Comparison of ENCODE assay signal across 25 mouse cellular contexts in genomic region chr3:131260418-131260817, GRCm38 (mm10). TPM values are rescaled to one million over a fixed set of nuclear protein-coding genes. Genes with fewer than 3 reads are reported as not detected.
DNase-seq lines count a peak whose midpoint lies in the region; ATAC-seq and TF ChIP-seq lines count a peak whose summit lies in the region.
"Had no signal": no experiment of that assay in that cellular context is flagged by ENCODE, and none has a peak within 500 bp of the region (broad histone marks: within the 10 kb centered on the region; RNA-seq: fewer than 3 reads in every experiment).

No protein-coding gene starts in this region.

- TF ChIP-seq EP300 in heart, postnatal 0 days (IDR thresholded peaks at IDR 0.05; ENCODE audit: low read depth) = no peak

- H3K36me3 ChIP-seq in heart, postnatal 0 days (replicated peaks; ENCODE audit: control insufficient read depth, insufficient read depth, low read length) = peaks cover 20% of the 10 kb centered on the region; the same call in 1 of the 2 replicates
- no peaks in the 10 kb centered on the region for H3K36me3 ChIP-seq in testis, adult 2 months (ENCODE audit: control insufficient read depth, insufficient read depth, low read length)
- H3K36me3 ChIP-seq in kidney, embryonic 14.5 days (ENCODE audit: control insufficient read depth, insufficient read depth, low read length) = no peaks in the 10 kb centered on the region; the same call in 1 of the 2 replicates

- no peak for DNase-seq in heart, postnatal 0 days (ENCODE audit: low spot score)
- DNase-seq in heart, adult 9 months (ENCODE audit: low spot score in 2 of 2) = no peak
- DNase-seq in testis, postnatal 14 days (ENCODE audit: low spot score) = no peak
- DNase-seq in right cerebral cortex, adult 18-20 months = no peak
- DNase-seq: adrenal gland, adult 8-10 months; adrenal gland, postnatal 14 days; adrenal gland, postnatal 36 days; cerebellum, adult 11 months; cerebellum, adult 18-20 months; cerebellum, adult 8-10 months; cerebellum, adult 9-11 months; cerebellum, postnatal 14 days; cerebellum, postnatal 36 days; embryo, embryonic 11 days had no signal

- ATAC-seq in heart, postnatal 0 days (ENCODE audit: insufficient read depth, low read depth) = no peak
- no peak for ATAC-seq in kidney, embryonic 14.5 days (ENCODE audit: low FRiP score, low TSS enrichment)
- ATAC-seq: activated CD4-positive, CD25-positive, alpha-beta regulatory T cell, adult 4 months; forebrain, embryonic 14.5 days; forebrain, embryonic 16.5 days had no signal

- no peak overlapping the region for H3K9ac ChIP-seq in heart, postnatal 0 days (replicated peaks; ENCODE audit: low read depth, low read length)
- no peak overlapping the region for H3K9ac ChIP-seq in kidney, embryonic 14.5 days (ENCODE audit: low read depth, low read length)
- H3K9ac ChIP-seq: embryonic facial prominence, embryonic 13.5 days; embryonic facial prominence, embryonic 15.5 days; forebrain, embryonic 12.5 days had no signal

- no peaks in the 10 kb centered on the region for H3K27me3 ChIP-seq in heart, postnatal 0 days (ENCODE audit: control insufficient read depth, insufficient read depth, low read length)
- H3K27me3 ChIP-seq in testis, adult 2 months (ENCODE audit: control insufficient read depth, insufficient read depth, low read length) = no peaks in the 10 kb centered on the region
- no peaks in the 10 kb centered on the region for H3K27me3 ChIP-seq in kidney, embryonic 14.5 days (ENCODE audit: control insufficient read depth, insufficient read depth, low read length)
- H3K27me3 ChIP-seq: embryonic facial prominence, embryonic 13.5 days; embryonic facial prominence, embryonic 15.5 days; forebrain, embryonic 12.5 days had no signal

- H3K4me2 ChIP-seq in heart, postnatal 0 days (ENCODE audit: low read depth, low read length) = no peak overlapping the region
- H3K4me2 ChIP-seq in kidney, embryonic 14.5 days (replicated peaks; ENCODE audit: low read depth, low read length) = no peak overlapping the region
- H3K4me2 ChIP-seq: embryonic facial prominence, embryonic 13.5 days; embryonic facial prominence, embryonic 15.5 days; forebrain, embryonic 12.5 days had no signal

- TF ChIP-seq CTCF in heart, postnatal 0 days (IDR thresholded peaks at IDR 0.05; ENCODE audit: low read depth) = no peak
- no peak for TF ChIP-seq CTCF in testis, adult 2 months (IDR thresholded peaks at IDR 0.05; ENCODE audit: control insufficient read depth, insufficient read depth, insufficient replicate concordance, low read depth, low read length)

- no peak overlapping the region for H3K4me3 ChIP-seq in heart, postnatal 0 days (ENCODE audit: low read depth, low read length)
- H3K4me3 ChIP-seq in testis, adult 2 months (ENCODE audit: control insufficient read depth, low read depth, low read length) = no peak overlapping the region
- H3K4me3 ChIP-seq in brown adipose tissue, adult 24 weeks (ENCODE audit: insufficient read depth, low read depth, low read length) = no peak overlapping the region
- H3K4me3 ChIP-seq in kidney, embryonic 14.5 days (ENCODE audit: low read length) = no peak overlapping the region
- H3K4me3 ChIP-seq: embryonic facial prominence, embryonic 13.5 days; embryonic facial prominence, embryonic 15.5 days; erythroblast, embryonic 14.5 days; forebrain, embryonic 10.5 days; forebrain, embryonic 12.5 days had no signal

- no peak for TF ChIP-seq POLR2A in testis, adult 2 months (IDR thresholded peaks at IDR 0.05; ENCODE audit: control insufficient read depth, low read depth, low read length)

- peaks cover 30% of the 10 kb centered on the region for H3K4me1 ChIP-seq in heart, postnatal 0 days (ENCODE audit: control insufficient read depth, insufficient read depth)
- H3K4me1 ChIP-seq in testis, adult 2 months (ENCODE audit: control insufficient read depth, insufficient read depth, low read length) = peaks cover 5% of the 10 kb centered on the region
- peaks cover 18% of the 10 kb centered on the region; the same call in 1 of the 2 replicates for H3K4me1 ChIP-seq in brown adipose tissue, adult 24 weeks (ENCODE audit: control insufficient read depth, insufficient read depth, insufficient read length, low read length)
- H3K4me1 ChIP-seq in kidney, embryonic 14.5 days (ENCODE audit: control insufficient read depth, insufficient read depth, low read length) = 0 out of 2 replicates have a peak, but pooled peaks cover 4% of the 10 kb centered on the region
- H3K4me1 ChIP-seq: embryonic facial prominence, embryonic 13.5 days; embryonic facial prominence, embryonic 15.5 days; forebrain, embryonic 12.5 days had no signal

- peak overlapping the region; percentile 20; the same call in 1 of the 2 replicates for H3K27ac ChIP-seq in heart, postnatal 0 days (ENCODE audit: low read depth)
- H3K27ac ChIP-seq in testis, adult 2 months (ENCODE audit: control insufficient read depth, insufficient read depth, low read depth, low read length) = peak overlapping the region; percentile 47; the same call in 1 of the 2 replicates
- H3K27ac ChIP-seq in brown adipose tissue, adult 24 weeks (replicated peaks; ENCODE audit: low read depth, low read length) = peak overlapping the region; percentile 15; the same call in 1 of the 2 replicates
- no peak overlapping the region for H3K27ac ChIP-seq in kidney, embryonic 14.5 days (ENCODE audit: low read depth, low read length)
- H3K27ac ChIP-seq: embryonic facial prominence, embryonic 13.5 days; embryonic facial prominence, embryonic 15.5 days; forebrain, embryonic 10.5 days; forebrain, embryonic 12.5 days had no signal

- H3K9me3 ChIP-seq in heart, postnatal 0 days (replicated peaks; ENCODE audit: control insufficient read depth, low read length) = no peaks in the 10 kb centered on the region
- H3K9me3 ChIP-seq in kidney, embryonic 14.5 days (ENCODE audit: control insufficient read depth, low read length) = peaks cover 6% of the 10 kb centered on the region
- H3K9me3 ChIP-seq: embryonic facial prominence, embryonic 13.5 days; embryonic facial prominence, embryonic 15.5 days; forebrain, embryonic 12.5 days had no signal

- 97% methylated on average over 6 of the region's 6 CpGs for WGBS in heart, postnatal 0 days
- 94% methylated on average over 6 of the region's 6 CpGs for WGBS in kidney, embryonic 14.5 days

RNA-seq across cellular contexts. Expression of gene Hadh, which starts 11.5 kb away (rescaled TPM):
- total RNA-seq in heart, postnatal 0 days (2014; rRNA removed; ENCODE audit: low replicate concordance) = 237 and 275 TPM in 2 replicates
- 433 and 464 TPM in 2 replicates for polyA plus RNA-seq in heart, postnatal 0 days (2015; fragmentation: Nextera tagmentation; extraction: Ambion mirVana)
- polyA plus RNA-seq in testis, adult 2 months (2012; rRNA removed) = 30.2 and 36.2 TPM in 2 replicates
- 1,641 and 1,655 TPM in 2 replicates for polyA plus RNA-seq in brown adipose tissue, adult 24 weeks (2012; ENCODE audit: insufficient read depth, insufficient read length, missing spikeins)
- 130 and 134 TPM in 2 replicates for polyA plus RNA-seq in kidney, embryonic 14.5 days (2014; fragmentation: Nextera tagmentation; extraction: Ambion mirVana)

RNA-seq across cellular contexts. Expression of gene Cyp2u1, which starts 42.6 kb away (rescaled TPM):
- total RNA-seq in heart, postnatal 0 days (2014; rRNA removed; ENCODE audit: low replicate concordance) = 18.4 and 47.2 TPM in 2 replicates
- 20.0 and 21.4 TPM in 2 replicates for polyA plus RNA-seq in heart, postnatal 0 days (2015; fragmentation: Nextera tagmentation; extraction: Ambion mirVana)
- polyA plus RNA-seq in testis, adult 2 months (2012; rRNA removed) = 4.6 and 4.7 TPM in 2 replicates
- polyA plus RNA-seq in brown adipose tissue, adult 24 weeks (2012; ENCODE audit: insufficient read depth, insufficient read length, missing spikeins) = 28.2 and 36.0 TPM in 2 replicates
- polyA plus RNA-seq in kidney, embryonic 14.5 days (2014; fragmentation: Nextera tagmentation; extraction: Ambion mirVana) = 1.4 and 2.4 TPM in 2 replicates
- polyA plus RNA-seq: erythroblast, embryonic 14.5 days had no signal
